Mouse (Mus musculus) thymus, postnatal 0 days (tissue): Measurements from ENCODE around the gene Manba. TPM values are rescaled to one million over a fixed set of nuclear protein-coding genes. Genes with fewer than 3 reads are reported as not detected.

Source experiments
- polyA plus RNA-seq: library from polyadenylated mRNA; unstranded; fragments of >200 nt; fragmentation: Nextera tagmentation; extraction: Ambion mirVana; gene quantifications from 2 replicates; pipeline ENCODE4 v1.2.1, GENCODE M21; 2015

Gene Manba
- polyA plus RNA-seq, 1 experiment from 2014 or later, result 9.3 TPM

Other genes with a start within 250 kb of the Manba start
- gene Bdh2, start 204.4 kb upstream of the Manba start, polyA plus RNA-seq, result 1.7 TPM in 2 replicates
- gene Slc9b2, start 177.9 kb upstream of the Manba start, polyA plus RNA-seq, result 0.57 and 0.75 TPM in 2 replicates
- 0.28 and 0.36 TPM in 2 replicates for gene Slc9b1, start 137.6 kb upstream of the Manba start, polyA plus RNA-seq
- gene Cisd2, start 61.7 kb upstream of the Manba start, polyA plus RNA-seq, result 53.5 and 64.7 TPM in 2 replicates
- gene Ube2d3, start 47.5 kb upstream of the Manba start, polyA plus RNA-seq, result 616 and 646 TPM in 2 replicates
- 50.9 and 54.3 TPM in 2 replicates for gene Nfkb1, start 205.9 kb downstream of the Manba start, polyA plus RNA-seq